Mouse (Mus musculus) thymus, adult 2 months (tissue): ENCODE results near the gene Rpap2.

Source experiments
- CTCF ChIP-seq: fragments of 200-500 bp; IDR thresholded peaks from 2 replicates; pipeline ENCODE4 v1.5.1; 2012; ENCODE audit warnings: mild to moderate bottlenecking, control low read depth, low read length, moderate library complexity, borderline replicate concordance; ENCODE audit not compliant: control insufficient read depth, poor library complexity, insufficient read depth; ENCODE audit errors: extremely low read depth
- POLR2A ChIP-seq: fragments of 200-500 bp; IDR thresholded peaks from 2 replicates; pipeline ENCODE4 v1.6.1; 2012; ENCODE audit warnings: mild to moderate bottlenecking, low read length, control low read depth, moderate library complexity; ENCODE audit not compliant: control insufficient read depth, poor library complexity, insufficient read depth; ENCODE audit errors: extremely low read depth

GRCm38 (mm10) chr5:107687592-107688498, 90.7 kb downstream of the Rpap2 start:
- TF ChIP-seq CTCF (0 out of 2 replicates have a peak, but pooled peaks have one; percentile 21), POLR2A (peak; percentile 78)
